Mouse (Mus musculus): ENCODE measurements at regions not wholly inside any gene's neighbourhood (a gene's known extent, or its start where the extent isn't known, plus 50 kb on each side); places are given as distances from the start of the nearest gene placed in this dataset.

DNA sequence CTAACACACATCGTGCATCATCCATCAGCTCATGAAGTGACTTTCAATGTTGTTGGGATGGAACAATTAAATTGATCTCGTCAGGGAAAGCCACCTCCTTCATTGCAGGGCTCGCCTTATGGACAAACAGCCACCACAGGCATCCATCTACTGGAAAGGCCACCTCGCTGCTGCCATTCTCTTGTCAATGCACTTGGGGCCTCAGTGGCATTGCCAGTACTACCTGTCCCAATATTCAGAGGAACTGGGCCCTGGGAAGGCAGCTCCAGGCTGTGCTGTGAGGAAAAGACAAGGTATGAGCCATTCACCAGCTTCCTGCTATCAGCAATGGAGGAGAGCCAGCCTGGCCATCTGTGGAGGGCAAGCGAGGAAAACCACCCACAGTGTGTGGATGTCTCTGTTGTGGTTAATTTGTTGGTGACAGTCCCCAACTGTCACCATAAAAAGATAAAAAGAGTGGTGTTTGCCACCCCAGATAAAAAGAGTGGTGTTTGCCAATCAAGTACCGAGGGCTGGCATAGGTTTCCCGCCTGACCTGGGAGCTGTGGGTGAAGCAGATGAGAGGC lies 85.6 kb upstream of the Gnas start:
- no peak overlapping the region for H3K27ac ChIP-seq (ENCODE audit: low read depth, low read length)
- no peak for ATAC-seq (ENCODE audit: low FRiP score, low TSS enrichment)
- H3K27me3 ChIP-seq (ENCODE audit: control insufficient read depth, insufficient read depth, low read length) = no peaks in the 10 kb centered on the region
- H3K9ac ChIP-seq (ENCODE audit: low read depth, low read length) = no peak overlapping the region
- no peak overlapping the region for H3K4me2 ChIP-seq (replicated peaks; ENCODE audit: low read depth, low read length)
- H3K4me3 ChIP-seq (ENCODE audit: low read length) = no peak overlapping the region
- no peaks in the 10 kb centered on the region for H3K36me3 ChIP-seq (ENCODE audit: control insufficient read depth, insufficient read depth, low read length)
- H3K9me3 ChIP-seq (ENCODE audit: control insufficient read depth, low read length) = no peaks in the 10 kb centered on the region
- 87% methylated on average over 7 of the region's 7 CpGs for WGBS
- H3K4me1 ChIP-seq (ENCODE audit: control insufficient read depth, insufficient read depth, low read length) = peaks cover 6% of the 10 kb centered on the region; the same call in 1 of the 2 replicates

GRCm38 (mm10) chr2:174199961-174200862 lies 83.9 kb upstream of the Gnas start:
- Histone ChIP-seq H3K27ac (ENCODE audit: low read depth, low read length) (no peak overlapping the region), H3K36me3 (ENCODE audit: control insufficient read depth, insufficient read depth, low read length) (no peaks in the 10 kb centered on the region), H3K4me3 (ENCODE audit: low read length) (no peak overlapping the region), H3K4me2 (replicated peaks; ENCODE audit: low read depth, low read length) (no peak overlapping the region), H3K9ac (ENCODE audit: low read depth, low read length) (no peak overlapping the region), H3K9me3 (ENCODE audit: control insufficient read depth, low read length) (no peaks in the 10 kb centered on the region), H3K4me1 (ENCODE audit: control insufficient read depth, insufficient read depth, low read length) (peaks cover 10% of the 10 kb centered on the region; the same call in 1 of the 2 replicates), H3K27me3 (ENCODE audit: control insufficient read depth, insufficient read depth, low read length) (no peaks in the 10 kb centered on the region)
- no peak for ATAC-seq (ENCODE audit: low FRiP score, low TSS enrichment)
- 41% methylated on average over 13 of the region's 13 CpGs for WGBS

- H3K27me3 ChIP-seq (ENCODE audit: control insufficient read depth, insufficient read depth, low read length) = no peaks in the 10 kb centered on the region
- no peak overlapping the region for H3K9ac ChIP-seq (ENCODE audit: low read depth, low read length)
- no peaks in the 10 kb centered on the region for H3K36me3 ChIP-seq (ENCODE audit: control insufficient read depth, insufficient read depth, low read length)
- no peak overlapping the region for H3K27ac ChIP-seq (ENCODE audit: low read depth, low read length)
- WGBS = 59% methylated on average over 11 of the region's 11 CpGs
- ATAC-seq (ENCODE audit: low FRiP score, low TSS enrichment) = peak; percentile 84
- no peak overlapping the region for H3K4me2 ChIP-seq (replicated peaks; ENCODE audit: low read depth, low read length)
- peaks cover 10% of the 10 kb centered on the region; the same call in 1 of the 2 replicates for H3K4me1 ChIP-seq (ENCODE audit: control insufficient read depth, insufficient read depth, low read length)
- H3K9me3 ChIP-seq (ENCODE audit: control insufficient read depth, low read length) = no peaks in the 10 kb centered on the region
- H3K4me3 ChIP-seq (ENCODE audit: low read length) = no peak overlapping the region
Observed at GRCm38 (mm10) chr2:174203412-174203811, 80.7 kb upstream of the Gnas start.

DNA sequence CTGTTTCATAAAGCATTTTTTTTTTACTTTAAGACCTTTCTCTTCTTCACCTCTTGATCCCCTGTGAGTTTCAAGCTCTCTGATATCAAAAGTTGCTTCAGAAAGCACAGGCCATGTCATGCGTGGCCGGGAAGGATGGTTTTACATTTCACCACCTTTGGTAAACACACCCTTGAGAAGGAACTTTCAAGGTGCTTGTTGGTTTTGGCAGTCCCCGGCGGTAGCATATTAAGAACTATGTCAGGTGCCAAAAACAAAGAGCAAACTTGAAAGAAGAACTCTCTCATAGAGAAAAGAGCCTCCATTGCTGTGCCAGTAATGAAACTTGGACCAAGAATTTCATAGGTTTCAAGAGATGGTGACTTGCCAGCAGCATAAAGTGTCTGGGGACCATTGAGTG lies 72.4 kb upstream of the Gnas start:
- Histone ChIP-seq H3K9me3 (ENCODE audit: control insufficient read depth, low read length) (no peaks in the 10 kb centered on the region), H3K4me3 (ENCODE audit: low read length) (no peak overlapping the region), H3K27ac (ENCODE audit: low read depth, low read length) (no peak overlapping the region), H3K27me3 (ENCODE audit: control insufficient read depth, insufficient read depth, low read length) (no peaks in the 10 kb centered on the region), H3K4me2 (replicated peaks; ENCODE audit: low read depth, low read length) (no peak overlapping the region), H3K4me1 (ENCODE audit: control insufficient read depth, insufficient read depth, low read length) (no peaks in the 10 kb centered on the region), H3K36me3 (ENCODE audit: control insufficient read depth, insufficient read depth, low read length) (no peaks in the 10 kb centered on the region), H3K9ac (ENCODE audit: low read depth, low read length) (no peak overlapping the region)
- WGBS = 65% methylated on average over 4 of the region's 4 CpGs
- ATAC-seq (ENCODE audit: low FRiP score, low TSS enrichment) = no peak

DNA sequence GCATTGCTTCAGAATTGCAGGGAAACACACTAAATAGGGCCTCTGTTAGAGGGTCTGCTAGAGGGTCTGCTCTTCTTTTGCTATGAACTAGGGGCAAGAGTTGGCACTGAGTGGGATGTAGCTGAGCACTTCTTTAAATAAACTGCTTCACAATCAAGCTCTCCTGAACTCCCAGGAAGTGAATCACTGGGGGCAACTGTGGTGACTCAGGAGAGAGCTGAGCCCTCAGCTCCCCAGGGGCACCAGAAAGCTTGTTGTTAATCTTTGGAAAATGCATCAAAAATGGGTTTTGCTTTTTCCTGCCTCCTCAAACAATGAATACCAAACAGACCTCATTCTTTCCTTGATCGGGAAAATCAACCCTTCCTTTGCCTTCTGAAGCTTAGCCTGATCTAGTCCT lies 57.5 kb upstream of the Gnas start:
- no peak overlapping the region for H3K9ac ChIP-seq (ENCODE audit: low read depth, low read length)
- WGBS = 97% methylated on average over 1 of the region's 1 CpGs
- no peak for ATAC-seq (ENCODE audit: low FRiP score, low TSS enrichment)

More for the DNA sequence above, 57.5 kb upstream of the Gnas start:
- Histone ChIP-seq H3K36me3 (ENCODE audit: control insufficient read depth, insufficient read depth, low read length) (no peaks in the 10 kb centered on the region), H3K4me2 (replicated peaks; ENCODE audit: low read depth, low read length) (no peak overlapping the region), H3K4me1 (ENCODE audit: control insufficient read depth, insufficient read depth, low read length) (no peaks in the 10 kb centered on the region), H3K27ac (ENCODE audit: low read depth, low read length) (no peak overlapping the region), H3K9me3 (ENCODE audit: control insufficient read depth, low read length) (no peaks in the 10 kb centered on the region), H3K27me3 (ENCODE audit: control insufficient read depth, insufficient read depth, low read length) (no peaks in the 10 kb centered on the region), H3K4me3 (ENCODE audit: low read length) (no peak overlapping the region)
